Comparison of ENCODE assay signal across 33 mouse cellular contexts in the genomic region with DNA sequence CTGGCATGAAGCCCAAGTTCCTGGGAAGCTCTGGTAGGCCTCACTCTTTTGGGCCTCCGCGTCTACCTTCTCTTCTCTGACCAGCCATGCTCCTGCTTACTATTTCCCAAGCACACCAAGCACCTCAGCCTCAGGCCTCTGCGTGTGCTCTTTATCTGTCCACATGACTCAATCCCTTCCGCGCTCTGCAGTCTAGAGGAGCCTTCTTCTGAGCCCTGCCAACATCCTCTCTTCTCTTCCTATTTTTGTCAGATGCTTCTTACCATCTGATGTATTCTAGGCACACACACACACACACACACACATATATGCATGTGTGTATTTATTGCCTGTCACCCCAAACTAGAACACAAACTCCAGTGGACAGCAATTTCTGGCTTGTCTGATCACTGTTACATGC.
"Had no signal": no experiment of that assay in that cellular context is flagged by ENCODE, and none has a peak within 500 bp of the region (broad histone marks: within the 10 kb centered on the region; RNA-seq: fewer than 3 reads in every experiment).

No protein-coding gene starts in this region.

- H3K9ac ChIP-seq: heart, embryonic 13.5 days; heart, embryonic 15.5 days; hindbrain, embryonic 12.5 days; hindbrain, embryonic 13.5 days; hindbrain, embryonic 14.5 days; hindbrain, embryonic 15.5 days; intestine, embryonic 15.5 days; kidney, embryonic 15.5 days had no signal

- H3K4me2 ChIP-seq: heart, embryonic 11.5 days; heart, embryonic 13.5 days; heart, embryonic 15.5 days; hindbrain, embryonic 12.5 days; hindbrain, embryonic 13.5 days; hindbrain, embryonic 14.5 days; hindbrain, embryonic 15.5 days; intestine, embryonic 15.5 days; kidney, embryonic 15.5 days had no signal

- DNase-seq: heart, postnatal 10 days; heart, postnatal 14 days; heart, postnatal 36 days; heart, postnatal 4 days; kidney, adult 11 months; kidney, adult 18-20 months; kidney, adult 2 months; kidney, adult 8-10 months; kidney, adult 9 months; kidney, postnatal 10 days; kidney, postnatal 14 days; kidney, postnatal 25 days; kidney, postnatal 36 days; kidney, postnatal 4 days; layer of hippocampus, adult 9-11 months; layer of hippocampus, postnatal 36 days had no signal

- H3K36me3 ChIP-seq: hindbrain, embryonic 12.5 days; intestine, embryonic 15.5 days; kidney, embryonic 15.5 days had no signal

- H3K4me1 ChIP-seq: heart, embryonic 15.5 days; hindbrain, embryonic 12.5 days; hindbrain, embryonic 13.5 days; hindbrain, embryonic 15.5 days; intestine, embryonic 15.5 days; kidney, embryonic 15.5 days had no signal

- H3K27ac ChIP-seq: heart, embryonic 13.5 days; heart, embryonic 15.5 days; hindbrain, embryonic 12.5 days; hindbrain, embryonic 13.5 days; hindbrain, embryonic 14.5 days; hindbrain, embryonic 15.5 days; hindbrain, postnatal 0 days; intestine, embryonic 15.5 days; kidney, embryonic 15.5 days; kidney, postnatal 0 days; layer of hippocampus, adult 2 months; left cerebral cortex, adult 2 months had no signal

- ATAC-seq: hindbrain, embryonic 16.5 days; hindbrain, postnatal 0 days; inflammation-experienced regulatory T-cells, adult 6 months; intestine, embryonic 15.5 days; intestine, embryonic 16.5 days; intestine, postnatal 0 days had no signal

- H3K27me3 ChIP-seq: heart, embryonic 13.5 days; heart, embryonic 15.5 days; hindbrain, embryonic 12.5 days; hindbrain, embryonic 13.5 days; hindbrain, embryonic 15.5 days; intestine, embryonic 15.5 days; kidney, embryonic 15.5 days had no signal

- H3K9me3 ChIP-seq: heart, embryonic 13.5 days; heart, embryonic 15.5 days; hindbrain, embryonic 12.5 days; hindbrain, embryonic 13.5 days; hindbrain, embryonic 15.5 days; intestine, embryonic 15.5 days; kidney, embryonic 15.5 days had no signal

- H3K4me3 ChIP-seq: heart, embryonic 13.5 days; heart, embryonic 15.5 days; hindbrain, embryonic 12.5 days; hindbrain, embryonic 13.5 days; hindbrain, embryonic 15.5 days; intestine, embryonic 15.5 days; kidney, embryonic 15.5 days; layer of hippocampus, adult 2 months; left cerebral cortex, adult 2 months had no signal
